Mouse (Mus musculus): ENCODE measurements at regions not wholly inside any gene's neighbourhood (a gene's known extent, or its start where the extent isn't known, plus 50 kb on each side); places are given as distances from the start of the nearest gene placed in this dataset.

DNA sequence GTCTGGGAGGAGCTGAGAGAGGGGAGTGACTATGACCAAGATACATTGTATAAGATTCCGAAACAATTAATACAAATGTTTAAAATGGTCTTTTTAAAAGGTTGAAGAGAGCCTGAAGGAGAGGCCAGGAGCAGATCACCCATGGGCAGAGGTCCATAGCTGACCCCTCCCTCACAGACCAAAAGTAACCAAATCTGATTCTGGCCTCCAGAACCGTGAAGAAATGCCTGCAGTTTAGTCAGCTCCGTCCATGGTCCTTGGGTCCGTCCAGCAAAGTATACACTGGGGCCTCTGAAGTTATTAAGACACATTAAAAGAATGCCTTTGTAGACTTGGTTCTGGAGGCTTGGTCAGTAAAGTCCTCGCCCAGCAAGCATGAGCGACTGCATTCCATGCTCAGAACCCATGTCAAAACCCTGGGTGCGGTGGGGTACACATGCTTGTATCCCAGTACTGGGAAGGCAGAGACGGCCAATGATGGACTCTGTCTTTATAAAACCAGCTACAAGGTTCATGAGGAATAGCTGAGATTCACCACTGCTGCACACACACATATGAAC is 236.5 kb downstream of the Setd4 start:
- Histone ChIP-seq H3K9me3 (replicated peaks; ENCODE audit: control insufficient read depth, insufficient read depth, low read length, poor library complexity, severe bottlenecking) (no peaks in the 10 kb centered on the region), H3K4me1 (ENCODE audit: control insufficient read depth, insufficient read depth, low read length) (no peaks in the 10 kb centered on the region), H3K36me3 (ENCODE audit: control insufficient read depth, insufficient read depth, low read length, poor library complexity, severe bottlenecking) (no peaks in the 10 kb centered on the region), H3K27me3 (ENCODE audit: control insufficient read depth, insufficient read depth, low read length, poor library complexity, severe bottlenecking) (no peaks in the 10 kb centered on the region), H3K27ac (ENCODE audit: insufficient read depth, low read length) (no peak overlapping the region), H3K9ac (ENCODE audit: low read depth, poor library complexity, severe bottlenecking) (no peak overlapping the region), H3K4me3 (ENCODE audit: low read depth, low read length) (no peak overlapping the region)
- TF ChIP-seq POLR2A (IDR thresholded peaks at IDR 0.05; ENCODE audit: insufficient read depth, low read length) (no peak), CTCF (IDR thresholded peaks at IDR 0.05; ENCODE audit: low read depth, low read length) (no peak), EP300 (IDR thresholded peaks at IDR 0.05; ENCODE audit: insufficient read depth, low read depth, low read length) (no peak)

GRCm38 (mm10) chr16:93366383-93366941 is 237.4 kb downstream of the Setd4 start:
- TF ChIP-seq POLR2A (IDR thresholded peaks at IDR 0.05; ENCODE audit: insufficient read depth, low read length) (no peak), EP300 (IDR thresholded peaks at IDR 0.05; ENCODE audit: insufficient read depth, low read depth, low read length) (no peak), CTCF (IDR thresholded peaks at IDR 0.05; ENCODE audit: low read depth, low read length) (no peak)
- no peaks in the 10 kb centered on the region for H3K36me3 ChIP-seq (ENCODE audit: control insufficient read depth, insufficient read depth, low read length, poor library complexity, severe bottlenecking)
- H3K27ac ChIP-seq (ENCODE audit: insufficient read depth, low read length): no peak overlapping the region
- H3K4me1 ChIP-seq (ENCODE audit: control insufficient read depth, insufficient read depth, low read length): no peaks in the 10 kb centered on the region
- no peak overlapping the region for H3K9ac ChIP-seq (ENCODE audit: low read depth, poor library complexity, severe bottlenecking)
- H3K4me3 ChIP-seq (ENCODE audit: low read depth, low read length): no peak overlapping the region
- H3K9me3 ChIP-seq (replicated peaks; ENCODE audit: control insufficient read depth, insufficient read depth, low read length, poor library complexity, severe bottlenecking): no peaks in the 10 kb centered on the region
- no peaks in the 10 kb centered on the region for H3K27me3 ChIP-seq (ENCODE audit: control insufficient read depth, insufficient read depth, low read length, poor library complexity, severe bottlenecking)

GRCm38 (mm10) chr16:93365236-93365951 is 238.5 kb downstream of the Setd4 start:
- Histone ChIP-seq H3K9me3 (replicated peaks; ENCODE audit: control insufficient read depth, insufficient read depth, low read length, poor library complexity, severe bottlenecking) (no peaks in the 10 kb centered on the region), H3K4me3 (ENCODE audit: low read depth, low read length) (no peak overlapping the region), H3K27ac (ENCODE audit: insufficient read depth, low read length) (no peak overlapping the region), H3K27me3 (ENCODE audit: control insufficient read depth, insufficient read depth, low read length, poor library complexity, severe bottlenecking) (no peaks in the 10 kb centered on the region), H3K9ac (ENCODE audit: low read depth, poor library complexity, severe bottlenecking) (no peak overlapping the region), H3K4me1 (ENCODE audit: control insufficient read depth, insufficient read depth, low read length) (no peaks in the 10 kb centered on the region), H3K36me3 (ENCODE audit: control insufficient read depth, insufficient read depth, low read length, poor library complexity, severe bottlenecking) (no peaks in the 10 kb centered on the region)
- TF ChIP-seq EP300 (IDR thresholded peaks at IDR 0.05; ENCODE audit: insufficient read depth, low read depth, low read length): no peak
- no peak for TF ChIP-seq POLR2A (IDR thresholded peaks at IDR 0.05; ENCODE audit: insufficient read depth, low read length)
- no peak for TF ChIP-seq CTCF (IDR thresholded peaks at IDR 0.05; ENCODE audit: low read depth, low read length)

- H3K4me1 ChIP-seq (ENCODE audit: control insufficient read depth, insufficient read depth, low read length): no peaks in the 10 kb centered on the region
- no peaks in the 10 kb centered on the region for H3K27me3 ChIP-seq (ENCODE audit: control insufficient read depth, insufficient read depth, low read length, poor library complexity, severe bottlenecking)
- H3K9ac ChIP-seq (ENCODE audit: low read depth, poor library complexity, severe bottlenecking): no peak overlapping the region
- no peak overlapping the region for H3K4me3 ChIP-seq (ENCODE audit: low read depth, low read length)
- no peaks in the 10 kb centered on the region for H3K36me3 ChIP-seq (ENCODE audit: control insufficient read depth, insufficient read depth, low read length, poor library complexity, severe bottlenecking)
- H3K27ac ChIP-seq (ENCODE audit: insufficient read depth, low read length): no peak overlapping the region
- no peaks in the 10 kb centered on the region; the same call in 1 of the 2 replicates for H3K9me3 ChIP-seq (replicated peaks; ENCODE audit: control insufficient read depth, insufficient read depth, low read length, poor library complexity, severe bottlenecking)
- TF ChIP-seq CTCF (IDR thresholded peaks at IDR 0.05; ENCODE audit: low read depth, low read length) (no peak), EP300 (IDR thresholded peaks at IDR 0.05; ENCODE audit: insufficient read depth, low read depth, low read length) (no peak), POLR2A (IDR thresholded peaks at IDR 0.05; ENCODE audit: insufficient read depth, low read length) (no peak)
Measured at GRCm38 (mm10) chr16:93359772-93360171, 244.1 kb downstream of the Setd4 start.

DNA sequence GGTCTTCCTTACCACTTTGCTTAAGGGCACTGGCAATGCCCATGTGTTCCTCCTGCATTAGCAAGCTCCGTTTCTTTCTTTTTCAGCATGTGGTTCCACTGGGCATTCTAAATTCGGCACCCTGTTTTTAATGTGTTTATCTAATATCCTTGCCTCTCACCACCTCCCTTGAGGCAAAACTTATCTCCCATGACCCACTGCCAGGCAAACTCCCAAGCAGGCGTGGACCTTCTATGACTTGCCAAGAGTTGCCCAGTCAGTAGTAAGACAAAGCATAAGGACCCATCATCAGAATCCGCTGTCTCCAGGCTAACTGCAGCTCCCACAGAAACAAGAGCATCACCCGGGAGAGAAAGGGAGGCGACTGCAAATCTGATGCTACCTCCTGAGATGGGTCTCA is 245.2 kb downstream of the Setd4 start:
- Histone ChIP-seq H3K4me1 (ENCODE audit: control insufficient read depth, insufficient read depth, low read length) (no peaks in the 10 kb centered on the region), H3K36me3 (ENCODE audit: control insufficient read depth, insufficient read depth, low read length, poor library complexity, severe bottlenecking) (no peaks in the 10 kb centered on the region), H3K9ac (ENCODE audit: low read depth, poor library complexity, severe bottlenecking) (no peak overlapping the region), H3K9me3 (replicated peaks; ENCODE audit: control insufficient read depth, insufficient read depth, low read length, poor library complexity, severe bottlenecking) (no peaks in the 10 kb centered on the region; the same call in 1 of the 2 replicates), H3K4me3 (ENCODE audit: low read depth, low read length) (no peak overlapping the region), H3K27me3 (ENCODE audit: control insufficient read depth, insufficient read depth, low read length, poor library complexity, severe bottlenecking) (no peaks in the 10 kb centered on the region), H3K27ac (ENCODE audit: insufficient read depth, low read length) (no peak overlapping the region)
- no peak for TF ChIP-seq CTCF (IDR thresholded peaks at IDR 0.05; ENCODE audit: low read depth, low read length)
- no peak for TF ChIP-seq EP300 (IDR thresholded peaks at IDR 0.05; ENCODE audit: insufficient read depth, low read depth, low read length)
- no peak for TF ChIP-seq POLR2A (IDR thresholded peaks at IDR 0.05; ENCODE audit: insufficient read depth, low read length)

DNA sequence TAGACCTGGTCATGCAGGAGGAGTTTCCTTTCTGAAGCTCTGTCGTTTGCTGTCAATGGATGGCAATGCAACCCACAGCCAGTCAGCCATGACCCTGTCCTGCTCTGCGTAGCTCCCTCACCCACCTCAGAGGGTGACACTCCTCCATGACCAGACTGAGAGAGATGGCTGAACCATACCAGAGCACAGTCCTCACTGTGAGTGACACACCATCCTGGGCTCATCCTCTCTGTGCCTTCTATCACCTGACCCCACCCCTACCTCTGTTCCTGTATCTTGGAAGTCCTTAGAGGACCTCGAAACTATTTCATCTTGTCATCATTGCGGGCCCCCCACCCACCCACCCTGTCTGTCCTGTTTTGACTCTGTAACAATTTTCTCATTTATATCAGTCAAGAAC is 245.7 kb downstream of the Setd4 start:
- Histone ChIP-seq H3K9ac (ENCODE audit: low read depth, poor library complexity, severe bottlenecking) (no peak overlapping the region), H3K4me3 (ENCODE audit: low read depth, low read length) (no peak overlapping the region), H3K4me1 (ENCODE audit: control insufficient read depth, insufficient read depth, low read length) (no peaks in the 10 kb centered on the region), H3K27ac (ENCODE audit: insufficient read depth, low read length) (no peak overlapping the region), H3K36me3 (ENCODE audit: control insufficient read depth, insufficient read depth, low read length, poor library complexity, severe bottlenecking) (no peaks in the 10 kb centered on the region), H3K9me3 (replicated peaks; ENCODE audit: control insufficient read depth, insufficient read depth, low read length, poor library complexity, severe bottlenecking) (no peaks in the 10 kb centered on the region; the same call in 1 of the 2 replicates), H3K27me3 (ENCODE audit: control insufficient read depth, insufficient read depth, low read length, poor library complexity, severe bottlenecking) (no peaks in the 10 kb centered on the region)
- TF ChIP-seq CTCF (IDR thresholded peaks at IDR 0.05; ENCODE audit: low read depth, low read length) (no peak), POLR2A (IDR thresholded peaks at IDR 0.05; ENCODE audit: insufficient read depth, low read length) (no peak), EP300 (IDR thresholded peaks at IDR 0.05; ENCODE audit: insufficient read depth, low read depth, low read length) (no peak)
